Mouse (Mus musculus): ENCODE measurements around the gene Mdm4. TPM values are rescaled to one million over a fixed set of nuclear protein-coding genes. Genes with fewer than 3 reads are reported as not detected.
"Not testable (repeated sequence)": the region's sequence is repeated elsewhere in the genome, so short reads cannot be mapped to it uniquely, and the experiment has no call there.

Gene Mdm4
- total RNA-seq, 1 experiment from 2014 or later: 73.7 TPM

DNA sequence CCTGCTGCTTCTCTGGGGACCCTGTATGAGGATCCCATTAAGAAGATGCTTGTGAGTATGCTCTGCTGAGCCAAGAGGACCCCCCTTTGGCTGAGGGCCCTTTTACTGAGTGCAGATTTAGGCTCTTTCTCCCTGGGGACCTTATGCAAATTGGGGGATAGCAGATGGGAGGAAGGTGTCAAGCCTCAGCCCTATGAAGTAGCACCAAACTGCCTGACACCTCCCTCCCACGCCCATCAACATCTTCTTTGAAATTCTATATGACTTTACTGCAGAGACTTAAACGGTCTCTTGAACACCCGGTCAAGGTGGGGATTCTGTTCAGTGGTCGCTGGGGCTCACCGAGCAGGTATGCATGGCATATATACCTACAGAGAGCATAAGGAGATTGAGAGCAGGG is 22.7 kb upstream of the Mdm4 start:
- no peak for DNase-seq

DNA sequence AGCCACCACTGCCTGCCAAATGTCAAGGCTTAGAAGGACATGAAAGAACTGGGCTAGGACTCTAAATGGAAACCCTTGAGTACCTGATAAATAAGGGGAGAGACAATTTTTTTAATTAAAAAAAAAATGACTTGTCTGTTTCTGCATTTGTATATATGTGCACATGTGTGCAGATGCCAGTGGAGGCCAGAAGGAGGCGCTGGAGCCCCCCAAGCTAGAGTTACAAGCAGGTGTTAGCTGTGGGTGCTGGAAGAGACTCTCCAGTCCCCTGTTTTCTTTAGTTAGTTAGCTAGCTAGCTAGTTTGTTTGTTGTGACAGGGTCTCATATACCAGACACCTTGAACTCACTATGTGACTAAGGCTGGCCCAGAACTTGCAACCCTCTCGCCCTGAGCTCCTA is 21.5 kb upstream of the Mdm4 start:
- no peak for DNase-seq

DNA sequence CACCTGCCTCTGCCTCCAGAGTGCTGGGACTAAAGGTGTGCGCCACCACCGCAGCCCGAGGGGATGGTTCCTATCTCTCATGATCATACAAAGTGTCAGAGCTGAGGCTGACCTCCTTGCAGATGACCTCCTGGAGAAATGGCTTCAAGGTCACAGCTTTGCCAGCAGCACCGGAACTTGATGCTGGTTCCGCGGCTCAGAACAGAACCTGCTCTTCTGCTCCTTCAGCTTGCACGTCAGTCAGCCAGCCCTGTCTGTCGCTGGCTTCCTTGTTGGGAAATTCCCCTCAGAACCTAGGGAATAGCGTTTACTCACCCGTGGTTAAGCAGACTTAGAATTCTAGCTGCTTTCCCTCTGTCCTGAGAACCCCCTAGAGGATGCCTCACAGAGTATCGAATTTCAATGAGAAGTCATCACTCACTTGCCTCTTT is 19.7 kb upstream of the Mdm4 start:
- peak; percentile 35 for DNase-seq

DNA sequence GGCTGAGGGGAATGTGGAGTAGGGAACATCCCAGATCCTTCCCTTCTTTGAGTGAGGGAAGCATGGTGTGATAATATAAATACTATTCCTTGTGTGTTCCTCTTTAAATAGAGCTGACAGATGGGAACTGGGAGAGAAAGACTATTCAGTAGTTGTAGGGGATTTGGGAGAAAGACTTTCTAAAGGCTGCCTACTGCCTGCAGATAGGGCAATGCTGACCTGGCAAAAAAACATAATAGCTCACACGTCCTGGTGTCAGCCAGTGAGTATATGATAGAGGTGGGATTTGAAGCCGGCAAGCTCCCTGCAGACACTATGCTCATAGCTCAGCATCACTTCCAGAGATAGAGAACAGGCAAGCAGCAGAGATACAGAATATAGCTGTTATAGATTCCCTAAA is 18.3 kb upstream of the Mdm4 start:
- no peak for DNase-seq

DNA sequence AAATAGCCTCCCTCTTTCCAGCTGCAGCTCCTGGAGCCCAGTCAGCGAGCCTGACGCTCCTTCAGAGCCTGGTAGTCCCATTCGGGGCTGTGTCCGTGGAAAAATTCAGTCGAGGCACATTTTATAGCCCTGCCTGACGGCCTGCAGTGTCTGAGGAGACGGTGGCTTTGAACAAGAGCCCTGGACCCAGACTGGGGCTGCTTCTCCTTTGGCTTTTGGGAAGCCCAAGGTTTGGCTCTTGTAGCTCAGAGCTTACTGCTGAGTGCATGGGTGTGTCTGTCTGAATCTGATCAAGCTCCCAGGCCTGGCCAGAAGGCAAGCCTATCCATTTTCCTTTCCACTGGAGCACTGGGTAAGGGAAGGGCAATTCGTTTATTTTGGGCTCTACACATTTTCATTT is 17.2 kb upstream of the Mdm4 start:
- DNase-seq: no peak

DNA sequence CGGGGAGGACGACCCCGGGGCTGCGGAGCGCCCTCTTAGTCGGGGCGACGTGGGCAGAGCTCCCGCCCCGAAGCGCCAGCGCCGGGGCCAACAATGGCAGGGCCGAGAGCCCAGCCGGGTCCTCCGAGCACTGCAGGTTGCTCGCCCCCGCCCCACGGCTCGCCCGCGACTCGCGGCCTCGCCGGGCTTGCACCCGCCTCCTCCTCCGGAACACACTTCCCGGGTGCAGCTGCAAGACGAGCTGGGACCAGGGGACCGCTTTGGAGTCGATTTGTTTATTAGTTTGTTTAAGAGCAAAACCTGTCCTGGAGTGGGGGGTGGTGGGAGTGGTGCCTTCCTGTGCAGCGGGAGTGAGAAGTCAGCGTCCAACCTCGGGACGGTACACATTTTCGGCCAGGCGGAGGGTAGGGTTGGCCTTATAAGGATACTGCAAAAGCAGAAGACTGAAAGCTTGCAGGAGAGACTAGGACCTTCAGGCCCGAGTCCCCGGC is 16.1 kb upstream of the Mdm4 start:
- peak; percentile 65 for DNase-seq

DNA sequence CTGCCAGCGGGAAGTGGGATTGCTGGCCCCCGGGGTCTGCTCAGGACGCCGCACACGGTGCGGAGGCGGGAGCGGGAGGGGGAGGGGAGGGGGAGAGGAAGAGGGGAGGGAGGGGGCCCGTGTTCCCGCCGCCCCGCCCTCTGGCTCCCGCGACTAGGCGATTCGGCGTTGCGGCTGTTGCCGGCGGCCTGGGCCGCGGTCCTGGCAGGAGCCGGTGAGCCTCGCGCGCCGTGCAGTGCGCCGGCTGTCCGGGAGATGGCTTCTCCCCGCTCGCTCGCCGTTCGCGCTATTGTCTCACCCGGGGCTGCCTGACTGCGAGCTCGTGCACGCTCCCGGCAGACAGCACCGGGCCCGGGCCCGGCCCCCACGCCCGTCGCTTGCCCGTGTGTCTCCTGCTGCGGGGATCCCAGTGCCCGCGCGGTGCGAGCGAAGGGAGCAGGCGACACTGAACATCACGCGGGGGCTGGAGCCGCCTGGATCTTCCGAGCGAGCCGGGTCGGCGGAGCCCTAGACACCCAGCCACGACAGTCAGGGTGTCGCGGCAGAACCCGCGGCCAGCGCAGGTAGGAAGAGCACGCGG is 15.6 kb upstream of the Mdm4 start:
- DNase-seq: peak; percentile 93

DNA sequence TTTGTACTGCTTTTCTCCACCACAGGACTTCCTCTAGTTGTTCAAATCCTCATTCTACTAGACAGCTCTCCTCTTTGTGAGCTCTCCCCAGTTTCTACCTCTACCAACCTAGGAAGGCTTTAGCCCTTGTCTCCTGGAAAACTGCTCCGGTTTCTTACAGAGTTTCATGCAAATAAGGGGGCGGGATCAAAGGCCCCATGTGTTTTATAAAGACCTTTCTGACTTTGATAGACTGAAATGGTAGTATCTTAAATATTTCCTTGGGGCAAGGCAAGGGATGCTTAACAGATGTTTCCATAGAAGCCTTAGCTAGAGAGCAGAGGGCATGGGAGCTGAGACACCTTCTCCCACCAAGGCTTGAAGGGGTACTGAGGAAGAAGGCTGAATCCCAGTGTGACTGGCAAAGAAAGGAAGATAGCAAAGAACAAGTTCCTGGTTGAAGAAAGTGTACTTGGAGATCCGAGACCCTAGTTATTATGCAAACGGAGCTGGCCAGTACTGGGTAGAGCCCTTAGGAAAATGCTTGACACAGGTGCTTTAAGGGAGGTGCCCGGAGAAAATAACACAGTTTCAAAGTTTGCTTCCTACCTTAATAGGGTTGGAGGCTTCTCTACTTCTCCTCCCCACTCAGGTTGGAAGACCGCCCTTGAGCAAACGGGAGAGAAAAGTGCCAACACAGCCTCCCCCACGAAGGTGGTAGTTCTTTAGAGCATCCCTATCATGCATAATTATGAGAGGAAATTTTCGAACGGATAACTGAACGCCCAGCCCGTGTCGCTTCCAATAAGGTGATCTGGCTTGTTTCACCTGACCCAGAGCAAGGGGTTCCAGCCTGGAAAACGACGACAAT is 14.9 kb upstream of the Mdm4 start, which contains the start of gene Pik3c2b:
Gene Pik3c2b, plus strand, starts transcription at position 657 of the 850 bp plus-strand sequence.
- DNase-seq: no peak

DNA sequence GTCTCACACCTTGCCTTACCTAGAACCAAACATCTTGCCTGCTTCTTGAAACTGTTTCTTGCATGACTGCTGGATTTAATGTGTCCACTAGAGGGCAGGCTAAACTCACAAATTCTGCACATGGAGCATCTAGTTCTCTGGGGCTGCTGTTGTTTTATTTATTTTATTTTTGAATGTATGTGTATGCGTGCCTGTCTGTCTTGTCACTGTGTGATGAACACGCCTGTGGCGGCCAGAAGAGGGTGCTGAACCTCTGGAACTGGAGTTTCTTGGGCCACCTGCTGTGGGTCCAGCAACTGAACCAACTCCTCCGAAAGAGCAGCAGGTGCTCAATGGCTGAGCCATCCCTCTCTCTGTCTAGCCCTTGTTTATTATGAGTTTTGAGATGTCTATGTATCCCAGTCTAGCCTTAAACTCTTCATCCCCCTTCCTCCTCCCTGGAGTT is 9.2 kb upstream of the Mdm4 start:
- DNase-seq: peak; percentile 55

DNA sequence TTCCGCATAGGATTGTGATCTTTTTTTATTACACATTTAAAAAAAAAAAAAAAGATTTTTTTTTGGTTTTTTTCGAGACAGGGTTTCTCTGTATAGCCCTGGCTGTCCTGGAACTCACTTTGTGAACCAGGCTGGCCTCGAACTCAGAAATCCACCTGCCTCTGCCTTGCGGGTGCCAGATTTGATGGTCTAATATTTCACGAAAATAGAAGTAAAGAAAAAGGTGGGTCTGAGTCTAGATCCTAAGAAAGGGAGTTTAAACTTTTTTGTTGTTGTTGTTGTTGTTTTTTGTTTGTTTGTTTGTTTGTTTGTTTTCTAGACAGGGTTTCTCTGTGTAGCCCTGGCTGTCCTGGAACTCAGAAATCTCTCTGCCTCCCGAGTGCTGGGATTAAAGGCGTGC is 4.3 kb upstream of the Mdm4 start:
- DNase-seq: not testable (repeated sequence)

DNA sequence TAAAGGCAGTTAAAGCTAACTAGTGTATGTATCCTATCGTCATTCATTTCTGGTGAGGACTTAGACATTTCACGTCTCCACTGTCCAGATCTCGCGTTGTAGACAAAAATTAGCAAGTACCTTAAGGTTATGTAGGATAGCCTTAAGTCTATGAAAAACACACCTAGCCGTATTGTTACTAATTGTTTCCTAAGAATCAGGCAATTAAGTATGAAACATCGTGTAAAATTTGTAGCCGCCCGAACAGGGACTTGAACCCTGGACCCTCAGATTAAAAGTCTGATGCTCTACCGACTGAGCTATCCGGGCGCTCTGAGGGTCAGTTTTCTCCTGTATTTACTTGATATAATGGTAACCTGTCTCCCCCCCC is 3.7 kb upstream of the Mdm4 start:
- peak; percentile 67 for DNase-seq

DNA sequence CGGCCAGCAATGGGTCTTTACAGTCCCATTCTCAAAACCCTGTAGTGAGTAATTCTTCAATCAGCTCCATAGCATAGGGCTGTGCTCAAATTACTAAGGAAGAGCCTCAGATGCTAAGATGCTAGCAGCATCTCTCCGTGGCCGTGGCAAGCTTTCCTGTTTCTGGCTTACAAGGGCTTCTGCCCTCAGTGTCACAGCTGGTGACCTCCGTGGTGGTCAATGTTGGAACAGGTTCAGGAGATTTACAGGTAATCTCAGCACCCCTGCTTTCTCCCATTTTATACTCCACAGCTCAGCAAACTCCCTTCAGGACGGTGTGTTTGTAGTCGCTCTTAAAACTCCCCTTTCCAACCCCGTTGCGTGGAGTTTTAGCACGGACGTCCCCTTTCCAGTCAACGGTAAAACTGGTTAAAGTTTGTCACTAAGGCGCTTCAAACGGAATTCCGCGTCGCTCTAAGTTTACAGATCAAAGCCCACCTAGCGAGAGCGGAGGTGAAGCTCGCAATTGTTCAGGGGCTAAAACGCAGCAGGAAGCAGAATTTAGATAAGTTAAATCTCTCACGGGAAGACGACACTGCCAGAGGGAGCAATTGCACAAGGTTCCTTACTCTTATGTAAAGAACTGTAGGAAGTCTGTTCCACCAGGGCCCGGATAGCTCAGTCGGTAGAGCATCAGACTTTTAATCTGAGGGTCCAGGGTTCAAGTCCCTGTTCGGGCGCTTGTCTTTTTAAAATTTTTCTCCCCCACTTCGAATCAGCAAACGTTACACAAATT is 3.1 kb upstream of the Mdm4 start:
- peak; percentile 73 for DNase-seq

DNA sequence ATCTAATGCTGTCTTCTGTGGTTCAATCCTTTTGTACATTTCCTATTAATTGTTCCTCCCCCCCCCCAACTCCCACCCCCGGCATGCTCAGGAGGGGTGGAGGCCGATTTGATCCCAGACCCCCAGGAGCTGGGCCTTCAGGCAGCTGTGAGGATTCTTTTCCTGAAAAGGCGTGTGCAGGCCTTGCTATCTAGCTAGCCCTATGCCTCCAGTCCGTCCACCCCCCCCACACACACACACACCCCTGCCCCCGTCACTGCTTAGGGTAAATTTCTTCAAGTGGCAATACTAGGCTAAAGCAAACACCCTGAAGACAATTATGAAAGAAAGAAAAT is 2.6 kb upstream of the Mdm4 start:
- DNase-seq: no peak

DNA sequence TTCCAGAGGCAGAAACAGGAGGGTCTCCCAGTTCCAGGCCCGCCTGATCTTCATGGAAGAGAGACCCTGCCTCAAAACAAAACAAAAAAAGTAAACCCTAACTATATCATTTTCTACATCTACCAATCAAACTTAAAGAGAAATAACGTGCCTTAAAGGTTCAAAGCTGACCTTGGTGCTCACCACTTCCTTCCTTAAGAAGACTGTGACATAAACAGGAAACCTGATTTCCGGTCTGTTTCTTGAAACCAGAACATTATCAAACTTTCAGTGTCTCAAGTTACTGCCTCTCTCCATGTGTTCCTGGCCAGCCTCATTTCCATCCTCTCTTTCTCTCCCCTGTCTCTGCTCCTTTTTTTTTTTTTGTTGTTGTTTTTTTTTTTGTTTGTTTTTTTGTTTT is 617 bp downstream of the Mdm4 start:
- DNase-seq: no peak

DNA sequence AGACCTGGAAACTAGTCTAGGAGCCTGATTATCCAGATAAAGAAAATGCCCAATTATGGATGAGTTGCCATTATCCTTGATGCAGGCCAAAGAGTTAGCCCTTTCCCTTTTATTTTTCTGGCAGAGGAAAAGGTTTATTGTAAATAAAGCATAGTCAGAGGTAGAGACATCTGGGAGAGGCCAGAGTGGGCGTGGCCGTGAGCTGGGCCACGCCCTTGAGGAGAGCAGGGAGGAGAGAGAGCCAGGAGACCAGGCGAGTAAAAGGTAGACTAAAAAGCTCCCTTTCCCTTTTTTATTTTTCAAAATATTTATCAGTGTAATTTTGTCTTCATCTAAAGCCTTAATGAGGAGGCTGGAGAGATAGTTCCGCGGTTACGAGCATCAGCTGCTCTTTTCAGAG is 2.4 kb downstream of the Mdm4 start:
- DNase-seq: no peak

DNA sequence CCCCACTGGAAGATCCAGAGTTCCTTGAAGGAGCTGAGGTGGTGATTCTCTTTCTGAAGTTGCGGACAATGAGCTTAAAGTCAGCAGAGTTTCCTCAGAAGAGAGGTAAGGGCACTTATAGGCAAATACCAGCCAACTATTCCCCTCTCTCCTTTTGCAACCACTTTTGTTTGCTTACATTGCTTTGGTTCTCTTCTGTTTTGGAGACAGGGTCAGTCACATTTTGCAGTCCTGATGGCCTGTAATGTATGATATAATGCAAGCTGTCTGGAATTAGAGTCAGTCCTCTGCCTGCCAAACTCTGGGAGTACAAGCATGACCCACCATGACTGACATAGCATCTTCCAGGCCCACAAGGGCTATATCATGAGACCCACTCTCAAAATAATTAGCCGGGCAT is 3.2 kb downstream of the Mdm4 start:
- DNase-seq: no peak

DNA sequence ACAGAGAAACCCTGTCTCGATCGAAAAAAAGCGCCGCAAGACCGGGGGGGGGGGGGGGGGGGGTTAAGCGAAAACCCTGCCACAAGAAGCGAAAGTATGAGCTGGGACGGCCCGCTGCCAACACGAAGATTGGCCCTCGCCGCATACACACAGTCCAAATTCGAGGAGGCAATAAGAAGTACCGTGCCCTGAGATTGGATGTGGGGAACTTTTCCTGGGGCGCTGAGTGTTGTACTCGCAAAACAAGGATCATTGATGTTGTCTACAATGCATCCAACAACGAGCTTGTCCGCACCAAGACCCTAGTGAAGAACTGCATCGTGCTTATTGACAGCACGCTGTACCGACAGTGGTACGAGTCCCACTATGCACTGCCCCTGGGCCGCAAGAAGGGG is 4.6 kb downstream of the Mdm4 start:
- peak; percentile 30 for DNase-seq

DNA sequence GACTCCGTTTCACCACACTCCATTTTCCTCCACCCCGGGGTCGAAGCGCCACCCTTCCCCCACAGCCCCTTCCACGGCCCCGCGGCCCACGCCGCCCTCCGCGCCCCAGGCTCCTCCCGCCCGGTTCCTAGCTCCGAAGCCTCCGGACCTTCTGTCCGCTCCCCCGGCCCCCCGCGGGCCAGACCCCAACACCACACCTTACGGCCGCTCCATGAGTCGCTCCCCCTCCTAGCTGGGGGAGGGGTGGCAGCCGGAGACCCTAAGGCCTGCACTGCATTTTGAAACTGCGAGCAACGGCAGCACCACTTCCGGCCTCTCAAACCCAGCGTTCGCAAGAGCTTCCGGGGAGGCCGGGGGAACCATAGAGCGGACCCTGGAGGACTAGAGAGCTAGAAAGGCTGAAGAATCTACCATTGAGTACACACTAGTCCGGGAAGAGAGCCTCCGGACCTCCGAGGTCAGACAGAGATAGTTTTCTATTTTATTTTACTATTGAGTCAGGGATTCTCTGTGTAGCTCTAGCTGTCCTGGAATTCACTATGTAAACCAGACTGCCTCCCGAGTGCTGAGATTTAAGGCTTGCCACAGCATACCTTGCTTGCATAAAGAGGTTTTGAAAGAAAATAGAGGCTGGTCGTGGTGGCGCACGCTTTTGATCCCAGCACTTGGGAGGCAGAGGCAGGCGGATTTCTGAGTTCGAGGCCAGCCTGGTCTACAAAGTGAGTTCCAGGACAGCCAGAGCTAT is 5.1 kb downstream of the Mdm4 start:
- peak; percentile 94 for DNase-seq

DNA sequence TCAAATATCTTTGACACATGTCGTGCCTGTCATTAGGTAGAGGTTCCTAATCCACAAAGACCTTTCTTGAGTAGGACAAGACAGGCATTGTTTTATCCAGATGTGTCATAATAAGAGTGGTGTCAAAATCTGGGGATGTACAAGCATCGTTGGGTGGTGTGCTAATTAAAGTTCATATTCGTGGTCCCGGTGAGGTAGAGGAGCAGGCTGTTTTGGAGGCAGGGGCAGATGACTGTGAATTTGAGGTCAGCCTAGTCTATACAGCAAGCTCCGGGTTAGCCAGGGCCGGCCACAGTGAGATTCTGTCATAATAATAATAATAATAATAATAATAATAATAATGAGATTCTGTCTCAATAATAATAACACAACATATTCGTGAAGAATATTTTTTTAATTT is 5.9 kb downstream of the Mdm4 start:
- no peak for DNase-seq

DNA sequence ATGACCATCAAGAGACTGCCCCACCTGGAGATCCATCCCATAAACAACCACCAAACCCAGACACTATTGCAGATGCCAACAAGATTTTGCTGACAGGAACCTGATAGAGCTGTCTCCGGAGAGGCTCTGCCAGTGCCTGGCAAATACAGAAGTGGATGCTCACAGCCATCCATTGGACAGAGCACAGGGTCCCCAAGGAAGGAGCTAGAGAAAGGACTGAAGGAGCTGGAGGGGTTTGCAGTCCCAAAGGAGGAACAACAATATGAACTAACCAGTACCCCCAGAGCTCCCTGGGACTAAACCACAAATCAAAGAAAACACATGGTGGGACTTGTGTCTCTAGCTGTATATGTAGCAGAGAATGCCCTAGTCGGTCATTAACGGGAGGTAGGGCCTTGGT is 6.6 kb downstream of the Mdm4 start:
- DNase-seq: not testable (repeated sequence)

DNA sequence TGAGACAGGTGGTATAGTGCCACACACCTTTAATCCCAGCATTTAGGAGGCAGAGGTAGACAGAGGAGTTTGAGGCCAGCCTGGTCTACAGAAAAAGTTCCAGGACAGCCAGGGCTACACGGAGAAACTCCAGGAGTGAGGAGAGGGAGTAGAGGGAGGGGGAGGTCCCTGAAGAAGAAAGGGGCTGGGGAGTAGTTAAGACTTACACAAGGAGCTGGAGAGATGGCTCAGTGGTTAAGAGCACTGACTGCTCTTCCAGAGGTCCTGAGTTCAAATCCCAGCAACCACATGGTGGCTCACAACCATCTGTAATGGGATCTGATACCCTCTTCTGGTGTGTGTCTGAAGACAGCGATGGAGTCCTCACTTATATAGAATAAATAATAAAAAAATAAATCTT is 8.4 kb downstream of the Mdm4 start:
- not testable (repeated sequence) for DNase-seq

DNA sequence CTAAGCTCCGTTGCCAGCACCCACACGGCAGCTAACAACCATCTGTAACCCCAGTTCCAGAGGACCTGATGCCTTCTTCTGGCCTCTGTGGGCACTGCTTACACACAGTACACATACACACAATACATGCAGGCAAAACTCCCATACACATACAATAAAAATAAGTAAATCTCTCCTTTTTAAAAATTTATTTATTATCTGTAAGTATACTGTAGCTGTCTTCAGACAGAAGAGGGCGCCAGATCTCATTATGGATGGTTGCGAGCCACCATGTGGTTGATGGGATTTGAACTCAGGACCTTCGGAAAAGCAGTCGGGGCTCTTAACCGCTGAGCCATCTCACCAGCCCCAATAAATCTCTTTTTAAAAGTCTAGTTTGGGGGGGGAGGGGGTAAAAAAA is 9.0 kb downstream of the Mdm4 start:
- DNase-seq: no peak

All from adrenal gland, postnatal 14 days (tissue).